Mouse (Mus musculus): ENCODE data around the gene Dtnb.
A peak's percentile ranks its signal among the peaks of the same experiment; 100 is the strongest.

The Dtnb gene

DNA sequence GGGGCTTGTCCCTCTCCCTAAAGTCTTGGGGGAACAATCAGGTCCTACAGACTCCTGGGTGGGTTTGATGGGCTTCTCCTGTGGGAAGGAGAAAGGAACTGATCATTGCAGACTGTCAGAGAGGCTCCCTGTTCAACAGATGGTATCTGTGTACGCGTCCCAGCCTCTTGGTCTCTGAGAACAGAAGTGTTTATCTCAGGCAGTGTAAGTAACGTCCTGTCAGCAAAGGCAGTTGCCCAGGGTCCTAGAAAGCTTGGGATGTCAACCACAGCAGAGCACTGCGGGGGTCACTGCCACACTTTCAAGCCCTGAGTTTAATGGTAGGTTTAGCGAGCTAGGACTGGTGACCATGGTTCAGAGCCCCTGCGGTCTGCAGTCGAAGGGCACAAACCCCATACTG lies 161.1 kb downstream of the Dtnb start:
- DNase-seq = no peak

DNA sequence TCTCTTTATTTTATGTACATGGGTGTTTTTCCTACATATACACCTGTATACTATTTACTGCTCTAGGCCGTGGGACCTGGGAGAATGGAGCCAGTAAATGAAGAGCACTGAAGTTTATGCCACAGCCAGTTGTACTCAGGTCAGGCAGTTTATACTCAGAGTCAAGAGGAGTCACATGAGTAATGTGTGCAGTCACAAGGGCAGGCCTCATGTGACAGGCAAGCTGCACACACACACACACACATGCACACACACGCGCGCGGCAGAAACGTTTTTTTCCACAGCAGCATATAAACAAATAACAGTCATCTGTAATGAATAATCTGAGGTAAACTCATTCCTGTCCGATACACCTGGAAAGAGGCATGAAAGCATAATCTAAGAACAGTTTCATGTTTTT lies 164.8 kb downstream of the Dtnb start:
- DNase-seq = no peak

DNA sequence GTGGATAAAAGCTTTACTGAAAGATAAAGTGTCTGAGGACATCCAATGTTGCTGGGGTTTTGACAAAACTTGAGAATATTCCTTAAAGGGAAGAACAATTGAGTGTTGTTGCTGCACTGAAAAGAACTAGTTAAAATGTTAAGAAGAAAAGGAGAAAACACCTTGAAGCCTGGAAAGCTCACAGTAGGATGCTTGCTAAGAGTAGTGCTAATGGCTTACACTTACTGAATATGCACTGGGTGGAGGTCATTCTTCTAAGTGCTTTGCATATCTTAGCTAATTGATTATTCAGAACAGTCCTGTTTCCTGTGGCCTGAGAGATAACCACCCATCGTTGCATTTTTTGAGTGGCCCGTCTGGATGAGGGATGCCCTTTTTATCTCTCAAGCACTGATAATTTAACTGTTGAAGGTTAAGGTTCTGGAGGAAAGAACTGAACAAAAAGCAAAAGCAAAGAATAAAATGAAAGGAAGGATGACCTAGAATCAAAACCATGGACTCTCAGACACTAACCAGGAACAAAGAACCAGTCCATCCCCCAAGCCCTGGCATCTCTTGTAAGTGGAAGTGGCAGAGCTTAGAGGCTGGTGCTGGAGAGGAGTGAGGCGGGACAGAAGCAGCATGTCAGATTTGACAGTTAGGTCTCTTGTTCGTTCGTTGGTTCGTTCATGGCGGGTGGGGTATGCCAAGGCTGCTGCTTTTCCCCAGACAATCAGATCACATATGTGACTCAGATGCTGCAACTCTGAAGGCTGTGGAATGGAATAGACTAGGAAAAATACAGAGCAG lies 166.8 kb downstream of the Dtnb start:
- no peak for DNase-seq

DNA sequence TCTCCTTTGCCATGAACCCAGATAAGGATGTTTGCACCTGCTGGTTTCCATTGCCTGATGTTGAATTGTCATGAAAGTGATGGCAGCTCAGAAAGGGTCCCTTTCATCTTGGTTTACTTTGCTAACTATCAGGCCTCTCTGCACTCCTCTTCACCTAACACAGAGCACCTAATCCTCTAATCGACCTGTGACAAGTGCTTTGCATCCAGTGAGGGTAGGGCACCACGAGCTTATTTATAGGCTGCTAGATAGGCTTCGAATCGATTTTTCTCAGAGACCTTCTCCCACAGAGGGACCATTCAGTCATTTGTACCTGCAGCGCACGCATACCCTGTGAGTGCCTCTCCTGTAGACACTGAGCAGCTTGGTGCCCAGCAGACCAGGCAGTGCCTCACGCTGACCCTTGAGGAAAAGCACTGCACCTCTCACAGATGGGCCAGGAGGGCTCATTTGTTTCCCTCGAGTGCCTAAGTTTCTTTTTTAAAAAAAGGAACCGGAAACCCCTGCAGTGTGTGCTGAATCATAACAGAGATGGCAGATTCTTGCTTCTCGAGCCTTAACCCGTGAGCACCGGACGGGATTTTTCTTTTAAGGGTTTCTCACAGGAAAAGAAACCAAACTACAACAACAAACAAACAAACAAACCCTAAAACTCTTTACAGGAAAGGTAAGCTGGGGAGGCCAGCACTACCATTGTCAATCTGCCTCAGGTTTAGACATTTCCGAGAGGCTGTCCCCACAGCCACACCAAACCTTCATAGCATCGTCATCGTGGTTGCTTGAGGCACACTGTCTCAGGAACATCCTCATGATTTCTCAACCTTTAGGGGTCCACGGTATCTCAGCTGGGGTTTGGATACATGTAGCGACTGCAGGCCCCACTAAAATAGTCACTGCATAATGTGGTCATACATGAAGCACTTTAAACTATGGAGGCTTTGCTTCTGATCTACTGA lies 167.8 kb downstream of the Dtnb start:
- no peak for DNase-seq

DNA sequence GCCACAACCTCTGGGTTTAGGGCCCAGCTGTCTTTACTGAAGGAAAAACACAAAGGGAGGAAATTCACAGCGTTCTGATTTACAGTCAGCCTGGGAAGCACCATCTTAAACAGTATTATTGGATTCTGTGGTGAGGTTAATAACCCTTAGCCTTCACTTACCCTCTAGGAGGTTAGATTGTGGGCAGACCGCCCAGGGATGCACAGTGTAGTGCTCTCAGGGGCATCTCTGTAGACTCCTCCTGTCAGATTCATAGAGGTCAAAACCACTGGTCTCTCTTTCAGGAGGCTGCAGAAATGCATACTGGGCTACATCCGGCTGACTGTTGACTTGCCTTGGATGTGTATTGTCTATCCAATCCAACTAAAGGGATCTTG lies 168.5 kb downstream of the Dtnb start:
- DNase-seq = no peak

DNA sequence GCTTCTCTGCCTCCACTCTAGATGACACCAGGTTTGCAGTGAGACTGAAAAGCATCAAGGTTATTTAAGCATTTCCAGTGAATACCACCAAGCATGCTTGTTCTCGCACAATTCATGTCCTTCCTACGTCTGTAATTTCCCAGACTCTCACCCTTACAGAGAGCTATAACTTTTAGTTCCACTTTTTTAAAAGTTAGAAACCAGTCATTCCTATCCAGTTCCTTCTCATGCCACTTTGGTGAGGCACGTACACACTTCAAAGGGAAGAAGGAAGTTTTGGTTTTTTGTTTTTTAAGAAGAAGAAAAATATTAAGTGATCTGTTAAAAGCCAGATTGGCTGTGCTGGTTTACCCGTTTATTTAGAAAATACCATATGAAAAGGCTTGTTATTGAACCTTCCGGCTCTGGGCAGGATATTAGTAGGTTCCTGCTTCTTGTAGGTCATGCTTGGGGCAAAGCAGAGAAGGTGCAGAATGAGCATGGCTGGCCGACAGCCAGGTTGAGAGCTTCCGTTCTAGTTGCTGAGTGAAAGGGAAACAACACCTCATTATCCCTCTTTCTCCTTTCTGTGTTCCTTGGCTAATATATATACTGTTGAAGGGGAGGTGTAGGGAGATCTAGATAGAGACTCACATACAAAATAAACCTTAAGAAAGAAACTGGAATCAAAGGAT lies 173.4 kb downstream of the Dtnb start:
- no peak for DNase-seq

DNA sequence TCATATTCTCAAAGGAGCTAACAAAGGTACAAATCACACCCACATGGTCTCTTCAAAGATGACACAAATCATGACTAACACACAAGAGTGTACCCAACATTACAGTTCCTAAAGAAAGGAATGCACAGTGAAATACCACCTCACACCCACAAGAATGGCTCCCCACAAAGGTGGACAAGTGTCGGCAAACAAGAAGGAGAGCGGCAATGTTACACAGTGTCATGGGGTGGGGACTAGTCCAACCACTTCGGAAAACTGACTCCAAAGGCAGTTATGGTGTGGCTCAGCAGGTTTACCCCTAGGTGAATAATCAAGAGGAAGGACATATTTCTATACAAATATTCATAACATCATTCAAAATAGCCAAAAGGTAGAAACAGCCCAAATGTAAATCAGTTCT lies 174.2 kb downstream of the Dtnb start:
- no peak for DNase-seq

DNA sequence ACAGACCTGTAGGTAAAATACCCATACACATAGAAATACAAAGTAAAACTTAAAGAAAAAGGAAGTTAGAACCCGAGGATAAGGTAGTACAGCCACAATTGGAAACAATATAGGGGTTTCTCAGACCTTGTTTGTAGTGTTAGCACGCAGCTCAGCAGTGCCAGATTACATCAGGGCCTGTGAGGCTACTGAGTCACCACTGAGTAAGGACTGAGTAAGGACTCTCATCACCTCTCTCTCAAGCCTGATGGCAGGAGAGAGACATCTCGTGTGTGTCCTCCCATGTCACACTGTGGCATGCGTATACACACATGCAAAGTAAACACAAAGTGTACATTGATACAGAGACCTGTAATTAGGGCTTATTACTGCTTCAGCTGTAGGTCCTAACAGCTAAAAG lies 175.4 kb downstream of the Dtnb start:
- no peak for DNase-seq

DNA sequence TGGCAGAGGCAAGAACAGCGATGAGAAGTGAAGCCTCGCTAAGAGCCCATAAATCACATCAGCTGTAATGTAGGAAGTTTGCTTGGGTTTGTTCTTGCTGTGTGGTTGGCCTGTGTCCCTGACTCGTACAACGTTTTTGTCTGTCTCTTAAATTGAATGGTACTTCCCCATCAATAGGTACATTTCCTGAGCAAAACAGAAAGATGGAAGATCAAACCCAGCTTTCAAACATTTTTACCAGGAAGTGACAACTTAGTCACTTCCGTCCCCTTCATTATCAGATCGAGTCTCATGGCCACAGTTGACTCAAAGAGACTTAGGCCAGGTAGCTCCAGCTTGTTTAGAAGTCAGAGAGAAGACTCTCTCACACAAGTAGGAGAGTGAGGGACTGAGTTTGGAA lies 183.3 kb downstream of the Dtnb start:
- DNase-seq = no peak

DNA sequence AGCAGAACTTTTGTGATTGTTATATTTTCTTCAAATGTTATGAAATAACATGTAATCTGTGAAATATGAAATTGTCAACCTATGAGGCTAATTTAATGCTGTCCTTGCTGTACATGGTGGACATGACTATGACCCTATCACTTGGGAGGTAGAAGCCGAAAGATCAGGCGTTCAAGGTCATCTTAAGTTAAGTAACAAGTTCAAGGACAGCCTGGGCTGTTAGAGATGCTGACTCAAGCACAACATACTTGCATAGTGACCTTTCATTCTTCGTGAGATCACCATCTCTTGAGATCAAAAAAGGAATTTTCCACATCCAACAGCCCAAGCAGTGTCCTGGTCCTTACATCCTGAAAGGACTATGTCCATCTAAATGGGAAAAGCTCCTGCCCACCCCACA lies 184.0 kb downstream of the Dtnb start:
- DNase-seq = no peak

DNA sequence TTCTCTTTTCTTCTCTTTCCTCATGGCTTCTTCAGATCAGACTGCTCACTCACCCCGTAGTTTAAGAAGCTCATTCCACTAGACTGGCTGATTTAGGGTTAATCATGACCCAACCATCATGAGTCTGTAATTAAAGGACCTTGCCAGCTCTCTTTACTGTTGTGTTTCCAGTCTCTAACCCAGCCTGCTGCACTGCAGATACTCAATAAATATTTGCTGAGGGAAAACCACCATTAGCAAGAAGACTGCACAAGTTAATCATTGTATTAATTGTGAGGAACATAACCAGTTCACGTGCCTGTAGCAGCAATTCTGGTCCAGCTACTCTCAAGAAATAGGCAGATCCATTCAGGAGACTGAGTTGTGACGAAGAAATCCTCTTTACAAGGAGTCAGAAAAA lies 185.9 kb downstream of the Dtnb start:
- DNase-seq = no peak

DNA sequence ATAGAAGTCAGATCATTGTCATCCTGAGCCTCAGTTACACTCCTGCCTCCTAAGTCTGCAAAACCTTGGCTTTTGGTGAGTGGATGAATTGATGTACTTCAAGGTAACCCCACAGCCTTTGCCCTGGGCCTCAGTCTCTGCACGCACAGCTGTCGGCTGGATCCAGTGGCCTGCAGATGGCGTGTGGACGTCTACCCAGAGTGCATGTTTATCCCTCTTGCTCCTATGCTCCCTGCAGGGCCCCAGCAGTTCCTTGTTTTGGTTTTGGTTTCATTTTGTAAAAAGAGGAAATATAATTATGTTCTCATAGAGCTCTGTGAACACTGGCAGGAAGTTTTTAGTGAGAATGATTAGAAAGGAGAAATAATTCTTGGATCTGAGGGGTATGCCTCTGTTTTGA lies 187.2 kb downstream of the Dtnb start:
- DNase-seq = no peak

DNA sequence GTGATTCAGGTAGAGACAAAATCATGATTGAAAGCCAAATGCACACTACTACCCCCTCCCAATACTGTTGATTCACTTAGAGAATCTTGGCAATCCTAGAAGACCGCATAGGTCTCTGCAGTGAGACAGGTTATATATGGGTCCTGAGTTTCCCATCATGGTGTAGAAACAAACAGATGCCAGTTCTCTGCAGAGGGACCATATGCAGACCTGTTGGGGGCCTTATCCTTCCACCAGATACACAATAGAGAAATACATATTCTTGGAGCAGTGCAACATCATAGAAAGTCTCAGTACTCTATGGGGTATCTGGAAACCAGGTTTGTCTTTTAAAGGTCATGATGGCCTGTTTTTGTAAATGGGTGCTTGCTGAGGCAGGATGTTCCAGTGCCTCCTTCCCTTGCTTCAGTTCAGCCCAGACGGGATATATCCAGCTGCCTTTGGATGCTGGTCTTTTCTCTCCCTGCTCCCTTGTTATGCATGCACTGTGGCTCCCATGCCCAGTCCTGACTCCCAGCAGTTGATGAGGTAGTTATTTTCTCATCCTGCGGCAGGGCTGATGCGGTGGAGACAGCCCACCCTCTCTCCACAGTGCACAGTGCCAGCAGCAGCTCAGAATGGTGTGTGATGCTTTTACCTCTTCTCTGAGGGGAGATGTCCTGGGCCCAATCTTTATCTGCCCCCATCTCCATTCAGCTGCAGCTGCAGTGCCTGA lies 188.9 kb downstream of the Dtnb start:
- no peak for DNase-seq

DNA sequence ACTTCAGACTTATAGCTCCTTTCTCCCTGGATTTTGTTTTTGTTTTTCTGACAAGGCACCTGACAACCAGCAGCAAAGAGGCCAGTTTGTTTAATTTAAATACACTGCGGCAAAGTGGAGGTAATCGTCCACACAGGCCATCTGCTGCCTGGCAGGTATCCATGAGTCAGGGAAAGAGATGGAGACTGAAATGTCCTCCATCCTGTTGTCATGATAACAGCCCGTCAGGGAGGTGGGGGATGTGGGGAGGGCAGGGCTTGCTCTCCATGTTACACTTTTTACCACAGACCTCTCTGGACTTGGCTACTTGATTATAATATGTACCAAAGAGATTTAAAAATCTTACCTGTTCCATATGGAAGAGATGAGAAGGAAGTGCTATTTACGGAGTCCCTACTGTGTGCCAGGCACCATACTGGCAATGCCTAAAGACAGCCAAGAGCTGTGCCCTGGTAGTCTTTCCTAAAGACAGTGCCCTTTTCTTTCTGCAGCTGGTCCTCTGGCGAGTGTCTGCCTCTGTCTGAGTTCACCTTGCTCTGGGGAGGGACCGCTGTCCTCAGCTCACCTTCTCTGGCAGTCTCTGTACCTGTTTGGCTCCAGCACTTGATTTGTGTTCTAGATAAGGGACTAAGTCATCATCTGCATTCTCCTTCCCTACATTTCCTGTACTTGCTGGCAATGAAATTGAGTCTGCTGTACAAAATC lies 189.6 kb downstream of the Dtnb start:
- peak; percentile 91 for DNase-seq

DNA sequence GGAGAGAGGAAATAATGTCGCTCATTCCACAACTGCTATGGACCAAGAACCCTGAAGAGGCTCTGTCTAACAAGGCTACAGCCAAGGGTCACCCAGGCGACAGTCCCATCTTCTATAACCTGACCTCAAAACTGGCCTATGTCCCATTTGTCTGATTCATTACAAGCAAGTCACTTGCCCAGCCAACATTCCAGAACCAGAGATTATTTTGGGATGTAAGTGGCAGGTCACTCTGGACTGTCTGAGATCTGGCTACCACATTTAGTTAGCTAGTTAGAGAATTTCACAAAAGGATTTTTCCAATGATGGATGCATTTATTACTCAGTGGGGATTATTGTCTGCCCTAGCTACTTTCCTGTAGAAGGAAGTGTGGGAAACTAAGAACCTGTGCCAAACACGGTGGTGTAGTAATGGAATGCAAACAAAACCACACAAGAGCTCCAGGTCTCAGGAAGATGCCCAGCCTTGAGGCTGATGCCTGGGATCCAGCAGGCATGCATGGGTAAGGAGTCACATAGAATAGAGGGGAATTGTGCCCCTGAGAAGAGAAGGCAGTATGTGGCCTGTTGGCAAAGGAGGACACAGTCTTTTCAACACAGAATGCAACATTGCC lies 192.1 kb downstream of the Dtnb start:
- DNase-seq = no peak

DNA sequence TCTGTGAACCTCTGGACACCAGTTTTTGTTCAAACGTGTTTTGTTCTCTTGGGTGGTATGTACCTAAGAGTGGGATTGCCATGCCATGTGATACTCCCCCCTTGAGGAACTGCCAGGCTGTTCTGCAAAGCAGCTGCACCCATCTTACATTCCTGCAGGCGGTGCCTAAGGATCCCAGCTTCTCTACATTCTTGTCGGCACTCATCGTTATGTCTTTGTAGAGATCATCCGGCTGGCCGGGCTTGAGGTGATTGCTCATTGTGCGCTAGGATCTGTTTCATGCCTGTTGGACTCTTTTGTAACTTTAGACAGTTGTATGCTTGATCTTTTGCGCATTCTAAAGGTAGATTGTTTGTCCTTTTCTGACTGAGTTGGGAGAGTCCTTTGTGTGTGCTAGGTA lies 195.2 kb downstream of the Dtnb start:
- no peak for DNase-seq

DNA sequence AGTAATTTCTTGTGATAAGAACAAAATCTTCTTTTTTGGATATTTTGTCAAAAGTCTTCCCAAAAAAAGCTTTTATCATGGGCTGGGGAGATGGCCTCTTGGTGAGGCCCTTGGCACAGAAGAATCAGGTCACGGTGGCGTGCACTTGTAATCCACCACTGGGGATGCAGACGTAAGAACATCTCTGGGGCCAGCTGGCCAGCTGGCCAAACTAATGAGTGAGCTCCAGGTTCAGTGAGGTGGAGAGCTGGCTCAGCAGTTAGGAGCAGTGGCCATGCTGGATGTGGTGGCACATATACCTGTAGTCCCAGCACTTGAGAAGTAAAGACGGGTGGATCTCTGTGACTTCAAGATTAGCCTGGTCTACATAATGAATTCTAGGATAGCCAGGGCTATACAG lies 196.2 kb downstream of the Dtnb start:
- DNase-seq = no peak

DNA sequence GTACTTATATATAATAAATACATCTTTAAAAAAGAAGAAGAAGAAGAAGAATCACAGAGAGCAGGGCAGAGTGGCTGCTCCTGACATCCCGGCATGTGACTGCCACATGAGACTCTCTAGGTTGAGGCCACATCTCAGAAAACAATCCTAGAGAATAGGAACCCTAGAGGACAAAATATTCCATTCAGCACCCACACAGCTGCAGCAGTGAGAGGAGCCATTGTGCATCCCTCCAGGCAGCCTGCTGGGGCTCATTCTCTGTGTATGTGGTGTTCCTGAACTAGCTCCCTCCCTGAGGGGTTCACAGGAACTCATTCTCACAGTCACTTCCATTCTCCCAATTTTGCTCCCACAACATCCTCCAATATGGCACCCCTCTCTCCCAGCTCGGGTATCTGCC lies 198.4 kb downstream of the Dtnb start:
- DNase-seq = no peak

DNA sequence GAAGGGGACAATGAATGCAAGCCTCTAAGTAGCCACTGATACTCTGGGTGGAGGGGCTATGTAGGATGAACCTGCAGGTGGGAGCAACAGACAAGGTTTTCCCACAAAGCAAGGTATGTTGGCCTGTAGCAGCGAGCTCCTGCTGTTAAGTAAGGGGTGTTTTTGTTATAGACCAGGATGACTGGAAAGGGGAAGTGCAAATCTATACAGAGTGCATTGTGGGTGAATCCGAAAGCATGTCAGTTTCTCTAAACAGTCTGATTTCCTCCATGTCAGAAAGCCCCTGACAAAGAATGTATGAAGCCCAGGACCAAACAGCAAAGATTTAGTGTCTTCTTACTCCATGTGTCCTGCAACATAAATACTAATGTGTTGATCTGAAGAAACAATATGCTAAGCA lies 198.9 kb downstream of the Dtnb start:
- DNase-seq = no peak

DNA sequence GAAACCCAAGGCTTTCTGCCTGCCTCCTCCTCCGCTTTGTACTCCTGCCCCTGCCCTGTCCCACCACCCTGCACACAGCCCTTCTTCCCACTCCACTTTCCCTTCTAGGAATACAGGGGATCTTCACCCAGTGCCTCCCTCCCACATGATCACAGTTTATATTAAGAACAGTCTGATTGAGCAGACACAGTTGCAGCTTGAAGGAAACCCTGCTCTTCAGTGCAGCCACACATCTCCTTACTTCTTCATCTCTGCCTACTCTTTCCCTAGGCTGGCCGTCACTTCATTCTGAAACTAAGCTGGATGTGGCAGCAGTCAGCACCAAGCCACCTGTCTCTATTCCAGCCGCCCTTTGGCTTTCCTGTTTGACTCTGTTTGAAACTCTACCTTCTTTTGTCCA lies 201.5 kb downstream of the Dtnb start:
- no peak for DNase-seq

DNA sequence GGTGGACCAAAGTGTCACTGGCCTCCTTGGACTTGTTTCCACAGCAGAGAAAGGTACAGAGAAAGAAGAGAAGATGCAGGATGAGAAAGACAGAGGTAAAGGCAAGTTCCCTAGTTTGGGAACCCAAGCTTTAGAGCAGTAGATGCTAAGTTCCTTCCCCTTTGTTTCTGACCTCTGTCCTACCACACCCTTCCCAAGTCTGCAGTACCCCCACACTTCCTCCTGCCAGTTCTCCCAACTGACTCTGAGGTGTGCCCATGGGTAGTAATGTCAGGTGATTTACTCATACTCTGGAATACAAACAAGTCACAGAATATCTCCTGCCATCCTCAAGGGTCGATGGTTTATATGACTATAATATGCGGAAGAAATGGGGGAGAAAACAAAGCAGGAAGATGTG lies 203.8 kb downstream of the Dtnb start:
- DNase-seq = no peak

DNA sequence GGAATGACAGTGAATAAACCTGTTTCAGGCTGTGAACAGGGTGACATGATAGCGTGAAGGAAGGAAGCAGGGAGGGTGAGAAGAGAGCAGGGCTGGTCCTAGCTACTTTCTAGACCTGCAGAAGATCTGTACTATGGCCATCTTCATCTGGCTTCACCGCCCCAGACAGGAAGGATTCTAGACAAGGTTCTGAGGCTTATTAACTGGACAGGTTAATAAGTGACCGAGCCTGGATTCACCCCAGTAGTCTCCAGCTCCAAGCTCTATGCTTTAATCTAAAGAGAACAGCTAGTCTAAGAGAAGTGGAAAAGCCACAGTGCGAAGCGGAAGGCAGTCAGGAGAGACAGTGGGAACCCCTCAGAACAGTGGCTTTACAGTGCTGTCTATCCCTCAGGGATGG lies 205.5 kb downstream of the Dtnb start:
- DNase-seq = no peak
